In genomic region chr9:7983665-7984064, GRCm38 (mm10) we compare ENCODE assay signal across 15 mouse cellular contexts. TPM values are rescaled to one million over a fixed set of nuclear protein-coding genes. Genes with fewer than 3 reads are reported as not detected.
DNase-seq lines count a peak whose midpoint lies in the region; ATAC-seq and TF ChIP-seq lines count a peak whose summit lies in the region.
"Had no signal": no experiment of that assay in that cellular context is flagged by ENCODE, and none has a peak within 500 bp of the region (broad histone marks: within the 10 kb centered on the region; RNA-seq: fewer than 3 reads in every experiment).

No protein-coding gene starts in this region.

- H3K36me3 ChIP-seq in embryonic facial prominence, embryonic 14.5 days (ENCODE audit: control insufficient read depth, insufficient read depth, low read length), result peaks cover 38% of the 10 kb centered on the region
- peaks cover 57% of the 10 kb centered on the region for H3K36me3 ChIP-seq in limb, embryonic 13.5 days
- H3K36me3 ChIP-seq: G1E had no signal

- WGBS in embryonic facial prominence, embryonic 14.5 days, result 25% methylated on average over 2 of the region's 2 CpGs
- 32% methylated on average over 2 of the region's 2 CpGs for WGBS in limb, embryonic 13.5 days
- WGBS in cerebellum, adult 2 months, result 29% methylated on average over 2 of the region's 2 CpGs

- no peak overlapping the region for H3K4me2 ChIP-seq in embryonic facial prominence, embryonic 14.5 days (ENCODE audit: low read depth, low read length)
- no peak overlapping the region for H3K4me2 ChIP-seq in limb, embryonic 13.5 days (replicated peaks)
- H3K4me2 ChIP-seq: midbrain, embryonic 13.5 days had no signal

- H3K4me3 ChIP-seq in gastrocnemius, adult 2 months, result peak overlapping the region; percentile 32
- H3K4me3 ChIP-seq in embryonic facial prominence, embryonic 14.5 days (ENCODE audit: low read depth, low read length), result no peak overlapping the region
- no peak overlapping the region for H3K4me3 ChIP-seq in limb, embryonic 13.5 days
- H3K4me3 ChIP-seq in cerebellum, adult 2 months (replicated peaks; ENCODE audit: insufficient read depth, low read depth, low read length), result no peak overlapping the region
- H3K4me3 ChIP-seq: midbrain, embryonic 13.5 days had no signal

- no peak for TF ChIP-seq CTCF in gastrocnemius, adult 2 months (IDR thresholded peaks at IDR 0.05)
- TF ChIP-seq CTCF in cerebellum, adult 2 months (IDR thresholded peaks at IDR 0.05; ENCODE audit: borderline replicate concordance, insufficient read depth, low read depth, low read length), result no peak

- peak overlapping the region; percentile 91 for H3K27ac ChIP-seq in gastrocnemius, adult 2 months
- H3K27ac ChIP-seq in embryonic facial prominence, embryonic 14.5 days (replicated peaks; ENCODE audit: low read depth, low read length), result no peak overlapping the region
- H3K27ac ChIP-seq in limb, embryonic 13.5 days, result no peak overlapping the region
- no peak overlapping the region for H3K27ac ChIP-seq in cerebellum, adult 2 months (ENCODE audit: insufficient read depth, low read length)
- H3K27ac ChIP-seq: midbrain, embryonic 13.5 days had no signal

- H3K27me3 ChIP-seq in embryonic facial prominence, embryonic 14.5 days (replicated peaks; ENCODE audit: control insufficient read depth, insufficient read depth, low read length), result no peaks in the 10 kb centered on the region
- no peaks in the 10 kb centered on the region for H3K27me3 ChIP-seq in limb, embryonic 13.5 days
- no peaks in the 10 kb centered on the region for H3K27me3 ChIP-seq in cerebellum, adult 2 months (ENCODE audit: control insufficient read depth, insufficient read depth, low read length)
- H3K27me3 ChIP-seq: midbrain, embryonic 13.5 days had no signal

- no peaks in the 10 kb centered on the region for H3K9me3 ChIP-seq in embryonic facial prominence, embryonic 14.5 days (ENCODE audit: control insufficient read depth, low read length)
- H3K9me3 ChIP-seq in limb, embryonic 13.5 days, result no peaks in the 10 kb centered on the region
- H3K9me3 ChIP-seq: G1E; midbrain, embryonic 13.5 days had no signal

- ATAC-seq in embryonic facial prominence, embryonic 14.5 days (ENCODE audit: low read depth), result 0 out of 2 replicates have a peak, but pooled peaks have one; percentile 18
- peak; percentile 29; the same call in 1 of the 2 replicates for ATAC-seq in limb, embryonic 13.5 days (ENCODE audit: low FRiP score, low read depth)
- ATAC-seq: inflammation-experienced regulatory T-cells, adult 6 months; midbrain, embryonic 13.5 days had no signal

- H3K9ac ChIP-seq in embryonic facial prominence, embryonic 14.5 days (ENCODE audit: low read depth, low read length), result no peak overlapping the region
- no peak overlapping the region for H3K9ac ChIP-seq in limb, embryonic 13.5 days
- H3K9ac ChIP-seq: midbrain, embryonic 13.5 days had no signal

- peaks cover 3% of the 10 kb centered on the region; the same call in 1 of the 2 replicates for H3K4me1 ChIP-seq in embryonic facial prominence, embryonic 14.5 days (ENCODE audit: control insufficient read depth, insufficient read depth, low read length)
- H3K4me1 ChIP-seq in limb, embryonic 13.5 days, result peaks cover 12% of the 10 kb centered on the region
- H3K4me1 ChIP-seq in cerebellum, adult 2 months (ENCODE audit: control insufficient read depth, insufficient read depth, low read length), result no peaks in the 10 kb centered on the region
- H3K4me1 ChIP-seq: midbrain, embryonic 13.5 days had no signal

- intact Hi-C loops in gastrocnemius, adult 2 months (cut with DNase I), result loop anchor here (2.0 kb wide), 1 partner anchor 19 kb away; no protein-coding TSS in a partner anchor

- peak; percentile 46 for DNase-seq in gastrocnemius, adult 2 months
- no peak for DNase-seq in gastrocnemius, postnatal 4 days (ENCODE audit: low spot score in 2 of 2)
- DNase-seq in ES-CJ7 (ENCODE audit: low read depth, low spot score), result peak; percentile 72
- DNase-seq in embryonic facial prominence, embryonic 14.5 days (ENCODE audit: low spot score), result no peak
- no peak for DNase-seq in testis, postnatal 14 days (ENCODE audit: low spot score)
- no peak for DNase-seq in cerebellum, adult 2 months
- DNase-seq in layer of hippocampus, adult 11-12 months (ENCODE audit: low spot score), result no peak
- DNase-seq: cerebellum, adult 11 months; left cerebral cortex, postnatal 4 days; lung, postnatal 36 days; thymus, postnatal 14 days had no signal

- TF ChIP-seq POLR2A in cerebellum, adult 2 months (IDR thresholded peaks at IDR 0.05; ENCODE audit: borderline replicate concordance, insufficient read depth, low read length), result no peak

RNA-seq across cellular contexts. Expression of gene Yap1, which starts 20.7 kb away (rescaled TPM):
- total RNA-seq in gastrocnemius, adult 2 months (2021), result 10 to 100 TPM; 33.6 to 51.3 TPM
- 100 to 1,000 TPM; 108 to 111 TPM for total RNA-seq in gastrocnemius, postnatal 4 days (2021)
- polyA plus RNA-seq in embryonic facial prominence, embryonic 14.5 days (2014; fragmentation: Nextera tagmentation; extraction: Ambion mirVana), result 32.2 and 37.7 TPM in 2 replicates
- 47.5 and 48.1 TPM in 2 replicates for polyA plus RNA-seq in limb, embryonic 13.5 days (2015; fragmentation: Nextera tagmentation; extraction: Ambion mirVana)
- polyA plus RNA-seq in cerebellum, adult 2 months (2012; rRNA removed), result 8.5 and 10.0 TPM in 2 replicates
- polyA plus RNA-seq: inflammation-experienced regulatory T-cells, adult 6 months had no signal

RNA-seq across cellular contexts. Expression of gene Cfap300, which starts 59.0 kb away (rescaled TPM):
- under 1 TPM; 0.20 to 0.26 TPM for total RNA-seq in gastrocnemius, adult 2 months (2021)
- 1 to 10 TPM; 3.1 to 4.5 TPM for total RNA-seq in gastrocnemius, postnatal 4 days (2021)
- 13.9 and 14.5 TPM in 2 replicates for polyA plus RNA-seq in embryonic facial prominence, embryonic 14.5 days (2014; fragmentation: Nextera tagmentation; extraction: Ambion mirVana)
- 14.5 and 14.9 TPM in 2 replicates for polyA plus RNA-seq in limb, embryonic 13.5 days (2015; fragmentation: Nextera tagmentation; extraction: Ambion mirVana)
- 4.9 and 5.1 TPM in 2 replicates for polyA plus RNA-seq in cerebellum, adult 2 months (2012; rRNA removed)

Comparison
In these comparisons a context has a peak if more than half of its experiments do, and no peak if none do; other contexts are left out.
1. DNase-seq: peak in gastrocnemius, adult 2 months (single experiment) and ES-CJ7 (single experiment); none in gastrocnemius, postnatal 4 days (0 of 2), embryonic facial prominence, embryonic 14.5 days (single experiment), testis, postnatal 14 days (single experiment), cerebellum, adult 2 months (0 of 2) and layer of hippocampus, adult 11-12 months (single experiment).